Mouse (Mus musculus): Measurements from ENCODE around the gene Edem3. TPM values are rescaled to one million over a fixed set of nuclear protein-coding genes. Genes with fewer than 3 reads are reported as not detected.
"Not testable (repeated sequence)": the region's sequence is repeated elsewhere in the genome, so short reads cannot be mapped to it uniquely, and the experiment has no call there.

Gene Edem3
- polyA plus RNA-seq, 1 experiment, result 22.6 TPM

GRCm38 (mm10) chr1:151779306-151779705, 24.1 kb downstream of the Edem3 start:
- H3K36me3 ChIP-seq (ENCODE audit: control insufficient read depth, insufficient read depth, low read length, poor library complexity, severe bottlenecking), result peaks cover 8% of the 10 kb centered on the region
- H3K4me1 ChIP-seq (ENCODE audit: control insufficient read depth, insufficient read depth, low read length), result no peaks in the 10 kb centered on the region
- no peak overlapping the region for H3K4me3 ChIP-seq (ENCODE audit: low read depth, low read length)
- no peaks in the 10 kb centered on the region for H3K9me3 ChIP-seq (replicated peaks; ENCODE audit: control insufficient read depth, insufficient read depth, low read length, poor library complexity, severe bottlenecking)
- H3K9ac ChIP-seq (ENCODE audit: low read depth, poor library complexity, severe bottlenecking), result no peak overlapping the region
- H3K27ac ChIP-seq (ENCODE audit: insufficient read depth, low read length), result no peak overlapping the region
- TF ChIP-seq EP300 (IDR thresholded peaks at IDR 0.05; ENCODE audit: insufficient read depth, low read depth, low read length), result no peak
- TF ChIP-seq POLR2A (IDR thresholded peaks at IDR 0.05; ENCODE audit: insufficient read depth, low read length), result no peak
- TF ChIP-seq CTCF (IDR thresholded peaks at IDR 0.05; ENCODE audit: low read depth, low read length), result no peak
- H3K27me3 ChIP-seq (ENCODE audit: control insufficient read depth, insufficient read depth, low read length, poor library complexity, severe bottlenecking), result no peaks in the 10 kb centered on the region

GRCm38 (mm10) chr1:151781447-151781846, 26.3 kb downstream of the Edem3 start:
- Histone ChIP-seq H3K27me3 (ENCODE audit: control insufficient read depth, insufficient read depth, low read length, poor library complexity, severe bottlenecking) (no peaks in the 10 kb centered on the region), H3K36me3 (ENCODE audit: control insufficient read depth, insufficient read depth, low read length, poor library complexity, severe bottlenecking) (peaks cover 10% of the 10 kb centered on the region), H3K4me1 (ENCODE audit: control insufficient read depth, insufficient read depth, low read length) (no peaks in the 10 kb centered on the region), H3K4me3 (ENCODE audit: low read depth, low read length) (no peak overlapping the region), H3K9me3 (replicated peaks; ENCODE audit: control insufficient read depth, insufficient read depth, low read length, poor library complexity, severe bottlenecking) (no peaks in the 10 kb centered on the region), H3K27ac (ENCODE audit: insufficient read depth, low read length) (no peak overlapping the region), H3K9ac (ENCODE audit: low read depth, poor library complexity, severe bottlenecking) (no peak overlapping the region)
- TF ChIP-seq CTCF (IDR thresholded peaks at IDR 0.05; ENCODE audit: low read depth, low read length) (no peak), POLR2A (IDR thresholded peaks at IDR 0.05; ENCODE audit: insufficient read depth, low read length) (no peak), EP300 (IDR thresholded peaks at IDR 0.05; ENCODE audit: insufficient read depth, low read depth, low read length) (no peak)

GRCm38 (mm10) chr1:151783403-151783802, 28.2 kb downstream of the Edem3 start:
- TF ChIP-seq CTCF (IDR thresholded peaks at IDR 0.05; ENCODE audit: low read depth, low read length), result no peak
- TF ChIP-seq POLR2A (IDR thresholded peaks at IDR 0.05; ENCODE audit: insufficient read depth, low read length), result no peak
- TF ChIP-seq EP300 (IDR thresholded peaks at IDR 0.05; ENCODE audit: insufficient read depth, low read depth, low read length), result no peak
- no peaks in the 10 kb centered on the region for H3K27me3 ChIP-seq (ENCODE audit: control insufficient read depth, insufficient read depth, low read length, poor library complexity, severe bottlenecking)
- H3K9ac ChIP-seq (ENCODE audit: low read depth, poor library complexity, severe bottlenecking), result no peak overlapping the region
- H3K9me3 ChIP-seq (replicated peaks; ENCODE audit: control insufficient read depth, insufficient read depth, low read length, poor library complexity, severe bottlenecking), result no peaks in the 10 kb centered on the region
- H3K4me1 ChIP-seq (ENCODE audit: control insufficient read depth, insufficient read depth, low read length), result no peaks in the 10 kb centered on the region
- peaks cover 4% of the 10 kb centered on the region for H3K36me3 ChIP-seq (ENCODE audit: control insufficient read depth, insufficient read depth, low read length, poor library complexity, severe bottlenecking)
- H3K4me3 ChIP-seq (ENCODE audit: low read depth, low read length), result no peak overlapping the region
- H3K27ac ChIP-seq (ENCODE audit: insufficient read depth, low read length), result no peak overlapping the region

- no peak overlapping the region for H3K9ac ChIP-seq (ENCODE audit: low read depth, poor library complexity, severe bottlenecking)
- TF ChIP-seq POLR2A (IDR thresholded peaks at IDR 0.05; ENCODE audit: insufficient read depth, low read length) (no peak), EP300 (IDR thresholded peaks at IDR 0.05; ENCODE audit: insufficient read depth, low read depth, low read length) (no peak), CTCF (IDR thresholded peaks at IDR 0.05; ENCODE audit: low read depth, low read length) (no peak)
- H3K4me1 ChIP-seq (ENCODE audit: control insufficient read depth, insufficient read depth, low read length), result no peaks in the 10 kb centered on the region
- no peak overlapping the region for H3K27ac ChIP-seq (ENCODE audit: insufficient read depth, low read length)
- peaks cover 4% of the 10 kb centered on the region for H3K36me3 ChIP-seq (ENCODE audit: control insufficient read depth, insufficient read depth, low read length, poor library complexity, severe bottlenecking)
- no peaks in the 10 kb centered on the region for H3K27me3 ChIP-seq (ENCODE audit: control insufficient read depth, insufficient read depth, low read length, poor library complexity, severe bottlenecking)
- no peak overlapping the region for H3K4me3 ChIP-seq (ENCODE audit: low read depth, low read length)
- H3K9me3 ChIP-seq (replicated peaks; ENCODE audit: control insufficient read depth, insufficient read depth, low read length, poor library complexity, severe bottlenecking), result no peaks in the 10 kb centered on the region
These were observed 31.2 kb downstream of the Edem3 start for GRCm38 (mm10) chr1:151786406-151786805.

- no peak overlapping the region for H3K4me3 ChIP-seq (ENCODE audit: low read depth, low read length)
These were observed 34.0 kb downstream of the Edem3 start for GRCm38 (mm10) chr1:151789136-151789535.

GRCm38 (mm10) chr1:151792076-151792475, 36.9 kb downstream of the Edem3 start:
- not testable (repeated sequence) for H3K4me1 ChIP-seq (ENCODE audit: control insufficient read depth, insufficient read depth, low read length); H3K27me3 ChIP-seq (ENCODE audit: control insufficient read depth, insufficient read depth, low read length, poor library complexity, severe bottlenecking); H3K9ac ChIP-seq (ENCODE audit: low read depth, poor library complexity, severe bottlenecking); H3K4me3 ChIP-seq (ENCODE audit: low read depth, low read length); H3K36me3 ChIP-seq (ENCODE audit: control insufficient read depth, insufficient read depth, low read length, poor library complexity, severe bottlenecking); H3K9me3 ChIP-seq (replicated peaks; ENCODE audit: control insufficient read depth, insufficient read depth, low read length, poor library complexity, severe bottlenecking); H3K27ac ChIP-seq (ENCODE audit: insufficient read depth, low read length)

More at GRCm38 (mm10) chr1:151789136-151789535, 34.0 kb downstream of the Edem3 start:
- Histone ChIP-seq H3K27ac (ENCODE audit: insufficient read depth, low read length) (no peak overlapping the region), H3K4me1 (ENCODE audit: control insufficient read depth, insufficient read depth, low read length) (no peaks in the 10 kb centered on the region), H3K27me3 (ENCODE audit: control insufficient read depth, insufficient read depth, low read length, poor library complexity, severe bottlenecking) (no peaks in the 10 kb centered on the region), H3K36me3 (ENCODE audit: control insufficient read depth, insufficient read depth, low read length, poor library complexity, severe bottlenecking) (peaks cover 4% of the 10 kb centered on the region; the same call in 1 of the 2 replicates), H3K9ac (ENCODE audit: low read depth, poor library complexity, severe bottlenecking) (no peak overlapping the region), H3K9me3 (replicated peaks; ENCODE audit: control insufficient read depth, insufficient read depth, low read length, poor library complexity, severe bottlenecking) (no peaks in the 10 kb centered on the region)
- TF ChIP-seq CTCF (IDR thresholded peaks at IDR 0.05; ENCODE audit: low read depth, low read length) (no peak), POLR2A (IDR thresholded peaks at IDR 0.05; ENCODE audit: insufficient read depth, low read length) (no peak), EP300 (IDR thresholded peaks at IDR 0.05; ENCODE audit: insufficient read depth, low read depth, low read length) (no peak)

GRCm38 (mm10) chr1:151802795-151803194, 47.6 kb downstream of the Edem3 start:
- not testable (repeated sequence) for H3K36me3 ChIP-seq (ENCODE audit: control insufficient read depth, insufficient read depth, low read length, poor library complexity, severe bottlenecking); H3K4me1 ChIP-seq (ENCODE audit: control insufficient read depth, insufficient read depth, low read length); H3K4me3 ChIP-seq (ENCODE audit: low read depth, low read length); H3K9me3 ChIP-seq (replicated peaks; ENCODE audit: control insufficient read depth, insufficient read depth, low read length, poor library complexity, severe bottlenecking); H3K27me3 ChIP-seq (ENCODE audit: control insufficient read depth, insufficient read depth, low read length, poor library complexity, severe bottlenecking); H3K9ac ChIP-seq (ENCODE audit: low read depth, poor library complexity, severe bottlenecking); H3K27ac ChIP-seq (ENCODE audit: insufficient read depth, low read length)
